Mouse (Mus musculus) hematopoietic stem cell, adult 5-6 weeks (primary cell): ENCODE measurements around the gene Ceacam20. TPM values are rescaled to one million over a fixed set of nuclear protein-coding genes. Genes with fewer than 3 reads are reported as not detected.
A peak's percentile ranks its signal among the peaks of the same experiment; 100 is the strongest.
"Not testable (repeated sequence)": the region's sequence is repeated elsewhere in the genome, so short reads cannot be mapped to it uniquely, and the experiment has no call there.

Source experiments
- ATAC-seq, 2 experiments: fragments of 125-278 bp in 1 of 2; replicated peaks in 1 of 2; 2 replicates each; pipeline ENCODE4 v1.8.0; 2016 to 2017; ENCODE audit warnings: inconsistent platforms in 2 of 2, mild to moderate bottlenecking in 2 of 2, moderate number of reproducible peaks in 2 of 2, low read depth in 1 of 2, moderate TSS enrichment in 1 of 2; ENCODE audit not compliant: low FRiP score in 2 of 2, poor library complexity in 2 of 2, severe bottlenecking in 2 of 2, insufficient read depth in 1 of 2, low TSS enrichment in 1 of 2
- total RNA-seq: library from RNA; stranded (forward); fragments of 172-1452, 232-1000 nt; gene quantifications from 2 replicates; pipeline ENCODE4 v1.2.3, GENCODE M21; 2017

The Ceacam20 gene
- total RNA-seq: not detected in 2 replicates

DNA sequence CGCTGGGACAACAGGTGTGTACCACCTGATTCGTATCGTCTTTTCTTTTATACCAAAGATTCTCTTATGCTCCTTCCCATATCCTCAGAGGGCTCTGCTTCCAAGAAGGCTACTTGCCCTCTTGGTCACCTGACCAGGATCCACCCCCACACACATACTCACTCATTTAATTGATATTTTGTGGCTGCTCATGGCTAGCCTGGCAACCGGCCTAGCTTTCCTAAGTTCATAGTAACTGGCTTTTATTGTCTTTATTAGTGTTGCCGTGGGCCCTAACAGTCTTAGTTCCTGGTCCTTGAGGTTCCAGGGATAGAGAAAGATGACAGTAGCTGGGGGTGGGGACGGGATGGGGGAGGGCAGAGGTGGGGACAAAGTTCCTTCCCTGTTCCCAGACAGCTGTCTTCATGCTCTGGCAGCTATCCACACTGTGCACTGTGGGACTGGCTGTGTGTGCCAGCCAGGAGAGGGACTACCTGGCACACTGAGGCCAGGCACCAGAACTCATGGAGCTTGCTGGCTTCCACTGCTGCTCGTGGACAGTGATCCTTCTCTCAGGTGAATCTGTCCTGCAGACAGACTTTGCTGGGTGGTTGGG lies at the start of gene Ceacam20:
Gene Ceacam20 (plus strand): TSS at position 428 of the 595 bp plus-strand sequence.
- ATAC-seq: no peak

DNA sequence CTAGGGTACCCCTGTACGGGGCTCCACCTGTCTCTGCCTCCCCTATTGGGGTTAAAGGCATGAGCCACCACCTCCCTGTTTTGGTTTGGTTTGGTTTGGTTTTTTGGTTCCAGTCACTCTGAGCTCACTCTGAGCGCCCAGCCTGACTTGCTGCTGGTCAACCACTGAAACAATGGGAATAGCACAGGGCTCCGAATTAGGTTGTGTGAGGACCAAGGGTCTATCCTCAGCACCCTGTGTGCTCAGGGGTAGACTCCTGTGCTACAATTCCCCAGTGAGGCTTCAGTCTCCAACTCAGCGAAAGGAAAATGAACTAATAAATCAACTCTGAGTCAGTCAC lies 45.1 kb upstream of the Ceacam20 start:
- ATAC-seq: no peak

DNA sequence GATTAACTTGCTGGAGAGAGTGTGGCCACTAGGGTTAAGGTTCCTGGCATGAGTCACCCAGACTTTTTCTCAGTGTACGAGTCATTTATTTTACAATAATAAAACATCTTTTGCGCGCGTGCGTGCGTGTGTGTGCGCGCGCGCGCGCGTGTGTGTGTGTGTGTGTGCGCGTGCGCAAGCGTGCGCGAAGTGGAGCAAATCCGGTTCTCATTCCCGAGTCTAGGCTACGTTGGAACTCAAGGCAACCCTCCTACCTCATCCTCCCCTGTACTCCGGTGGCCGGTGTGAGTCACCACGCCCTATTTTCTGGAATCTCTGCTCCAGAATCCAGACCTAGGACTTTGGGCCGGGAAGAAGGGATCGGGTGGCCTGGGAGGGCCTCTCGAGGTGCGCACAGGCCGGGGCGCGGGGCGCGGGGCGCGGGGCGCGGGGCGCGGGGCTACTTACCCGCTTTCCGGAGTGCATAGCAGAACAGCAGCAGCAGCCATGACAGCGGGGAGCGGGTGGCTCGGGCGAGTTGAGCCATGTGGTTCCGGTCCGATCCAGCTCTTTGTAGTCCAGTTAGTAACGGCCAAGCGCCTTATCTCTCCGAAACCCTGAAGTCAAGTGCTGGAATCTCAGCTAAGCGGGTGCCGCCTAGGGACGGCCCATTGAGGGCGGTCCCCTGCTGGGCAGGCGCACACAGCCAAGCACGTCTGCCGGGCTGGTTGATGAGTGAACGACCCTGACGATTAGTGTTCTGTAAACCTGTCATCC lies 44.5 kb upstream of the Ceacam20 start, which contains the start of gene Pvr:
Gene Pvr (minus strand): TSS at position 655 of the 756 bp plus-strand sequence.
- ATAC-seq: peak; percentile 60 to 70

DNA sequence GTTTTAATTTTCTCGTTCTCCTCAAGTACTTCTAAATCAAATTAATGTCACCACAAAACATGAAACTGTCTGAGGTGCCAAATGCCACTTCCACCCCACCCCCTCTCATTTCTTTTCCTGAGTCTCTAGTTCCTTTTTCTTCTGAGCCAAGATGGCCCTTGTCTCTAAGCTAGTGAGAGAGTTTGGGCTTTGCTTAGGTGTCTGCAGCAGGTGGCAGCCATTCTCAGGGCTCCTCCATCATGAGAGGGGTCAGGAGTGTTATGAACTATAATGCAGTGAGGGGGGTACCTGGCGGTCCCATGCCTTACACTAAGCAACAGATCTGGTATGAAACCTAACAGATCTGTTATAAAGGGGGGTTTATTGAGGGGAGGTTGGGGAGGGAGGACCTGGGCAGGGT lies 41.9 kb upstream of the Ceacam20 start:
- peak; percentile 67 to 73 for ATAC-seq

DNA sequence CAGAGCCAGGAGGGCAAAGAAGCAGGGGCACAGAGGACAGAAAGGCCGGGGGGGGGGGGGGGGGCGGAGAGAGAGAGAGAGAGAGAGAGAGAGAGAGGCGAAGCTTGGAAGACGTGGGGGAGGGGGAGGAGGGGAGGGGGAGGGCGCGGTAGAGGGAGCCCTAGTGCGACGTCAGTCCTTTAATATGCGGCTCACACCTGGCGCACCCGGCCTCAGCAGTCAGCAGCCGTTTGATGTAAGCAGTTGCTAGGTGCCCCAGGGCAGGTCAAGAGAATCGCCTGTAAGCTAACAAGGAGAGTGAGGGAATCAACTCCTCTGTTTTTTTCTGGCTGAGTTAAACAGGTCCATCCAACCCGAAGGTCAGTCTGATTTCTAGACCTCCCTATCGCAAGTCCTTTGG lies 41.4 kb upstream of the Ceacam20 start:
- ATAC-seq: 0 out of 4 replicates have a peak, but pooled peaks of 1 of the 2 experiments have one; percentile 41

DNA sequence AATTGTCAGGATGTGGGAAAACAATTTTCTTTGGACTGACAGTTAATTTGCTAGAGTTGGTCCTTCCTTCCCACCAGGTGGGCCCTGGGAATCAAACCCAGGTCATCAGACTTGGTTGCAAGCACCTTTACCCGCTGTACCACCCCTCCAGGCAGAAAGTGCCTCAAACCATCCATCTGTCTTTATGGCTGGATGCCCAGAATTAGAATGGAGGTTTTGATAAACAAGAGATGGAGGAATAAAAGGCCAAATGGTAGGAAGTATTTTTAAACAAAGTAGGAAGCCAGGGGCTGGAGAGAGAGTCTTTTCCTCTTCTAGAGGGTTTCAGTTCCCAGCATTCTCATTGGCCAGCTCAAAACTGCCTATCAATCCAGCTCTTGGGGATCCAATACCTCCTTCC lies 39.8 kb upstream of the Ceacam20 start:
- ATAC-seq: no peak

DNA sequence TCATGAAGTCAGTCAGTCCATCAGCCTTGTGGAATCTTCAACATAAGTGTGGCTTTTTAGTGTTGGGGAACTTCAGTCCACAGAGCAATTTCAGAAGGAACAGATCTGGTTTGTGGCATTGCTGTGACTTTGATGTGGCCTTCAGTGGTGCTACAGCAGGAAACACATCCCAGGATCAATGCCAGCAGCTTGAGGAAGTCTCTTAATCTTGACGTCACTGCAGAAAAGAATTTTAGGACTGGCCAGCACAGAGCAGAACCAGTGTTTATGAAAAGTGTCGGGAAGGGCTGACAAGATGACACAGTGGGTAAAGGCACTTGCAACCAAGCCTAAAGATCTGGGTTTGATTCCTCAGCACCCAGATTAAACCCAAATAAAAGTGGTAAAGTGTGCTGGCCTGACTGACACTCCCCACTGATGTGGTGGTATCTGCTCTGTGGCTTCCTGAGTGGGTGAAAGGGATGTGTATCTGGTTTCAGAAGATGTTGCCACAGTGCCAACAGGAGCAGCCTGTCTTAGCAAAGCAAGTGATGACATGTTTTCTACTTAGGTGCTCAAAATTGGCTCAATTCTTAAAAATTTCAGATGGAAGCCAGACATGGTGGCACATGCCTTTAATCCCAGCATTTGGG lies 38.2 kb upstream of the Ceacam20 start:
- ATAC-seq: peak in 1 of 2 experiments; percentile 27; a peak in 1 of 4 replicates

DNA sequence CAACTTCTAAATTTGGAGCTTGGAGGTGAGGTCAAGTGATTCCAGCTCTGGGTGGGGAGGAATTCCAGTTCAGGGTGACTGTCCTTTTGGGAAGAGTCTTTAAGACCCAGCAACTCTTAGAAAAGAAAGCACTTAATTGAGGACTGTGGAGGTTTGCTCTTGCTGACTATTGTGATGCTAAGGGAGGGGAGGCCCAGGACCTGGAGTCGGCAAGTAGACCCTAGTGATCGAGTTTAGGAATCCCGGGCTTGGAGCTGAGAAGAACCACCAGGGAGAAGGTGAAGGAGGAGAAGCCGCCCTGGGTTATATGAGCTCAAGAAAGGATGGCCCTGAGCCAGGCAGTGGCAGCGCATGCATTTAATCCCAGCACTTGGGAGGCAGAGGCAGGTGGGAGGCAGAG lies 36.7 kb upstream of the Ceacam20 start:
- ATAC-seq: no peak

DNA sequence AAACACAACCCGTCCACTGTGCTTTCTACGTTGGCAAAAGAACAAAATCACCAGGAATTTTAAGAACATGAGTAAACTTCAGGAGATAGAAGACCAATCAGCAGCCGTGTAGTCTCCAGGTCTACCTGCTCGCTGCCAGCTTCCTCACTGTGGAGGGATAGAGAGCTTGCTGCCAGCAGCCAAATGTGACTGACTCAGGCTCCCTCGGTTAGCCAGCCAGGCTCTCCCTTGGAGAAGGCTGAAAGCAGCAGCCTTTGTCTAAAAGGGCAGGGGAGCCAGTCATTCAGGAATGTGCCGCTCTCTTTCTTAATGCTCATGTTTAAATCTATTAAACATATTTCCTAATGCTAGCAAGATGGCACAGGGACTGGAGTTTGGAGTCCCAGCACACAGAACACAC lies 34.7 kb upstream of the Ceacam20 start:
- ATAC-seq: not testable (repeated sequence)

DNA sequence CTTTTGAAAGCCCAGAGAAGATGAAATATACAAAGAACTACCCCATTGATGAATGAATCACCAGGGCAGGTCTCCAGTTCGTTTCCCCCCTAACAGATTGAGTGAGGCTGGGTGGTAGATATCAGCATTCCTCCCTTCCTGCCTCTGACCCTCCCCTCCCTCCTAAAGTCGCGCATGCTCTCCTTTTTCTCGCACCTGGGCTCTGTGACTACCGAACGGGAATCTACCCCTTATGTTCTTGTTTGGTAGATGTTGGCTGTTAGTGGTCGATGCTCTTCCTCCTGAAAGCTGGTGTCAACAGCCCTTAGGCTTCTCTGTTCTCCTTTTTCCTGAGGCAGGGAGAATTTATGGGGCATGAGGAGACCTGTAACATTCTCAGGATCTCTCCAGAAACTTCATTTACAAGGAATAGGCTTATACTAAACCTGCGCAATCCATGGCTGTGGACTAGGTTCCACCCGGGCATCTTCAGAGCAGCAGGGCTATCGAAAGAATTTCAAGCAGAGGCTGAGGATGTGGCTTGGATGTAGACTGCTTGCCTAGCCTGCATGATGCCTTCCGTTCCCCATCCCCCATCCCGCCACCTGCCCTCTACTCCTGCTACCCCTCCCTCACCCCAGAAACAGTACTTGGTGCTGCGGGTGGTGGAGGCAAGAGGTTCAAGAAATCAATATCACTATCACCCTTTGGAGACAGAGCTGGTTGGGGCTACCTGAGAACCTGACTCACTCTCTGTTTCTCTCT lies 32.9 kb upstream of the Ceacam20 start:
- peak; percentile 9 to 16; a peak in 1 of 4 replicates for ATAC-seq

DNA sequence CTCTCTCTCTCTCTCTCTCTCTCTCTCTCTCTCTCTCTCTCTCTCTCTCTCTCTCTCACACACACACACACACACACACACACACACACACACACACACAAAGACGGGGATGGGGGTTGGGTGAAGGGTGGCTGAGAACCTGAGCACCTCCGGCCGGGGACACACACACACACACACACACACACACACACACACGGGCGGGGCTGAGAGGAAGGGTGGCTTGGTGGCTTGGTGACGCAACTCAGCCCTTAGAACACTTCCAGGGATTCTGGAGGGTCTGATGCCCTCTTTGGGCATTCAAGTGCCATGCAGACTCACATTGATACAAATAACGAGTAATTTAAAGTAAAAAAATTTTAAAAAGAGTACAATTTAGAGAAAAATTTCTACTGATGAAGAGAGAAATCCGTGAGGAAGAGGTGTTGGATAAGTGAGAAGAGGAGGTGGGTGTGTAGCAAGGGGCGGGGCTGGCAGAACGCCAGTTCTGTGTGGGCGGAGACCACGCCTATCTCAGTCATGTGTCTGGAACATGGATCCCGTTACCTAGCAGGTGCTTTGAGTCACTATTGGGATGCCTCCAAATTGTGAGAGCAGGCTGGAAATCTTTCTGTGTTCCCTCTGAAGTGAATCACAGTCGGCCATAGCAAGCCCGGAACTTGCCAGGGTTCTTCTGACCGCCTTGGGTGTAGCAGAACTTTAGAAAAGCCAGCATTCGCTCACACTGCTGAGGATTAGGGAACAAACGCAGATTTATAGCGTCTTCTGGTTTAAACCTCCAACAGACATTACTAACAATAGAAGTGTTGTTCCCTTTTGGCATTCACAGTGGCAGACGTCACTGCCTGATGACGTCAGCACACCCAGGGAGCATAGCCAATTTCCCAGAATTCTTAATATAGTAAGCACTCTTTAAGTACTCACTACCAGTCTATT lies 32.1 kb upstream of the Ceacam20 start:
- peak; percentile 62 to 73 for ATAC-seq

DNA sequence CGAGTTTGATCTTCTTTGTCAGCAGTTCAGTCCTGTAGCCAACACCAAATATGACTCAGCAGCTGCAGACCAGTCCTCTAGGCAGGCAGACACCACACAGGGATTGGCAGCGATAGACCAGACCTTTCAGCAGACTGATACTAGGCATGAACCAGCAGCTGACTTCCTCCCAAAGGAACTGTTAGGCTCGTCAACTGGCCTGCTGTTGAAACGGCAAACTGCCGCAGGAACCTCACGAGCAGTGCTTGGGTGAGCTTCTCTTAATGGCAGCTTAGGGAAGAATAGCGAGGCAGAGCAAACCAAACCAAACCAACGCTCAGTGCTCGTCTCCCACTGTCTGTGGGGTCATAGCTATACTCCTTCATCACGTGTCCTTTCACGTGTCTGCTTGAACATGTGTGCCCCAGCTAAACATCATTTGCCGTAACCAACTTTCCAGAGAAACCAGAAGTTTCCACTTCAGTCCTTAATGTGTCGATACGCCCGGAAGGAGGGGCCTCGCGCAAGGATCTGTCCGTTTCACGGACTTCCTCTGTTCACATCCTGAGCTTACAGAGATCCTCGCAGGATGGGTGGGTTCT lies 30.0 kb upstream of the Ceacam20 start:
- peak; percentile 52 to 57 for ATAC-seq

DNA sequence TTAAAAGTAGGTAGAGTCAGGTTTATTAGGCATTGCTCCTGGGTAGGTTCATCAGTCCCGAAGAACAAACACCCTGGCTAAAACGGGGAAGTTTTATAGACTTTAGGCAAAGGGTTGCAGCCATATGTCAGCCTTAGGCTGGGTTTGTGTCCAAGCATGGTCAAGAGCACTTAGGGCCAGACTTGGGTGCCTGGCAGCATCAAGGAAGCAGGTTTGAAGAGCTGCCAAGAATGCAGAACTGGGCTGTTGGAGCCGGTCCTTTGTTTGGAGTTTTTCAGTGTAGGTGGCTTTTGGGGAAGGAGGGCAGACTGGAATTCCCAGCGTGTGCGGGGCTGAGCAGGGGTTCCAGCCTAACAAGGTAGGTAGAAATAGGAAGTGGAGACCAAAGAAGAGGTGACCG lies 29.3 kb upstream of the Ceacam20 start:
- ATAC-seq: no peak

DNA sequence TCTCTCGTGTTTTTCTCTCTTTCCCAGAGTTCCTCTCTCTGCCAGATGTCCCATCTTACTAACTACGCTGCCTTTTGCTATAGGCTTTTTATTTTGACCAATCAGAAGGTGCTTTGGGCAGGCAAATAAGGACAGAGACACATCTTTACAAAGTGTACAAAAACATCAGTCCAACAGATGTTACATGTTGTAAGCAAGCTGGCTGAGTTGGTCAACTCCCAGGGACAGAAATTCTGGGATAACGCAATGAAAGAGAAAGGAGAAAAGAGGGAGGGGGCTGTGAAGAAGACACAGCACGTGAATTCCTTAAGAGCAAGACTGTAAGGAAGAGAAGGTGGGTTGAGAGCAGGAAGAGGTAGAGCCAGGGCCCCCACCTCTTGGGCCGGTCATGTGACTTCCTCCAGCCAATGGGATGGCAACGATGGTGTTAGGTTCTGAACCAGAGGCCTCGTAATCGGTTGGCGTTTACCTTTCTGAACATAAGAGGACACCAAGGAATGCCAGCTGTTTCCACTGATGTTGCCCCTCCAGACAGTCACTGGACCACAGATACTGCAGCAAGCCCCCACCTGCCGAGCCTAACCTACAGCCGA lies 27.9 kb upstream of the Ceacam20 start:
- ATAC-seq: no peak

DNA sequence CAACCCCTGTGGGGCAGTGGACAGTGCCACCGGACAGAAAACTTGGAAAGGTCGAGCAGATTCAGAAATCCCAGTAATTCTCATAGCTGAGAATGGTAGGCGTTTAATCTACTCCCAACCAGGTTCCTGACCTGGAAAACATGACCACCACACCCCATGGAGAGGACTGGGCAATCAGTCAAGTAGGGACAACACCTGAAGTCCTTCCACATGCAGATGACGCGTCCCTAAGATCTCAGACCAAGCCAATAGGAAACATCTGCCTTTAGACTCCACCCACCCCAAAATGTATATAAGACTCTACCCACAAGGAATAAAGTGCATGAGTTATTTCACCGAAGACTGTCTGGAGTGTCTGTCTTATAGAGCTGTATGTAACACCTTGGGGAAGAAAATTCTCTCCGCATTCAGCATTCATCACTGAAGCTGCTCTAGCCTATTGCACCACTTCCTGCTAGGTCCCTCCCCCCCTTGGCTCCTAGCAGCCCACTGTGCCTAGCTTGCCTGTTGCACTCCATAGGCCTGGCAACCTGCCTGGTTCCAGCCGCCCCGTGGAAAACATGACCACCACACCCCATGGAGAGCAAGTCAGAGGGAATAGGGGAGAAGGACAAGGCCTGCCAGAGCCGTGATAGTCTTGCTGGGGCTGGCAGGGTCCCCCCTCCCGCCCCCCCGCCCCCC lies 25.5 kb upstream of the Ceacam20 start:
- peak; percentile 75 to 80 for ATAC-seq

DNA sequence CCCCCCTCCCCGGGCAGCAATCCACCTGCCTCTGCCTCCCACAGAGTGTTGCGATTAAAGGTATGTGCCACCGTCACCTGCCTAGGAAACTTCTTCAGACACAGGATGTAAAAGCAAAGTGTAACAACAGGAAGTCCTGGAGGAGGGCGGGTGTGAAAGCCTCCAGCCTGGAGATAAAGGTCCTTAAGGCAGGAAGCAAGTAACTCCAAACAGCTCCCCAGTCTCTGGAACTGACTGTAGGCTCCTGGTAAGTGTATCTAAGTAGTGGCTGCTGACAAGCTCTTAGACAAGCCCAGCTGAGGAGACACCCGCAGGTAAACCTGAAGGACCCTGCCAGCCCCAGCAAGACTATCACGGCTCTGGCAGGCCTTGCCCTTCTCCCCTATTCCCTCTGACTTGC lies 25.0 kb upstream of the Ceacam20 start:
- ATAC-seq: no peak
